Mouse (Mus musculus): ENCODE data around the gene Zfp628. TPM values are rescaled to one million over a fixed set of nuclear protein-coding genes. Genes with fewer than 3 reads are reported as not detected.

Zfp628 gene
- polyA plus RNA-seq, 1 experiment = 8.0 TPM

GRCm38 (mm10) chr7:4901171-4901570 lies 13.8 kb upstream of the Zfp628 start:
- Histone ChIP-seq H3K4me2 (ENCODE audit: low read depth) (no peak overlapping the region), H3K4me3 (no peak overlapping the region), H3K79me2 (ENCODE audit: control insufficient read depth, insufficient read depth) (no peaks in the 10 kb centered on the region), H3K36me3 (ENCODE audit: control insufficient read depth, insufficient read depth) (no peaks in the 10 kb centered on the region), H3ac (ENCODE audit: control insufficient read depth, insufficient read length) (no peak overlapping the region), H3K27me3 (ENCODE audit: control insufficient read depth, insufficient read depth, insufficient read length) (peaks cover 10% of the 10 kb centered on the region)
- no peak for TF ChIP-seq TCF3 (IDR thresholded peaks at IDR 0.05; ENCODE audit: insufficient read length, low read depth)
- no peak for TF ChIP-seq REST (IDR thresholded peaks at IDR 0.05; ENCODE audit: insufficient read depth, insufficient read length)
- TF ChIP-seq SRF (IDR thresholded peaks at IDR 0.05; ENCODE audit: control insufficient read depth, insufficient read length, low read depth) = no peak
- TF ChIP-seq MAX (IDR thresholded peaks at IDR 0.05; ENCODE audit: low read depth) = no peak
- TF ChIP-seq USF1 (IDR thresholded peaks at IDR 0.05; ENCODE audit: low read depth) = no peak
- no peak for TF ChIP-seq E2F4 (IDR thresholded peaks at IDR 0.05; ENCODE audit: insufficient read depth)
- TF ChIP-seq MYOD1 (IDR thresholded peaks at IDR 0.05; ENCODE audit: control insufficient read depth in 1 of 3, insufficient read length in 2 of 3, low read depth in 2 of 3) = no peak
- no peak for TF ChIP-seq POLR2A (IDR thresholded peaks at IDR 0.05; ENCODE audit: insufficient read length, low read depth)
- TF ChIP-seq POLR2AphosphoS2 (IDR thresholded peaks at IDR 0.05; ENCODE audit: insufficient read length, low read depth) = no peak
- TF ChIP-seq MYOG (IDR thresholded peaks at IDR 0.05; ENCODE audit: control insufficient read depth in 1 of 3, insufficient read depth in 1 of 3, insufficient read length in 2 of 3, low read depth in 2 of 3) = no peak
- no peak for TF ChIP-seq CEBPB (IDR thresholded peaks at IDR 0.05; ENCODE audit: insufficient read depth, poor library complexity, severe bottlenecking)
- no peak for TF ChIP-seq TCF12 (IDR thresholded peaks at IDR 0.05; ENCODE audit: insufficient read depth, poor library complexity, severe bottlenecking)

DNA sequence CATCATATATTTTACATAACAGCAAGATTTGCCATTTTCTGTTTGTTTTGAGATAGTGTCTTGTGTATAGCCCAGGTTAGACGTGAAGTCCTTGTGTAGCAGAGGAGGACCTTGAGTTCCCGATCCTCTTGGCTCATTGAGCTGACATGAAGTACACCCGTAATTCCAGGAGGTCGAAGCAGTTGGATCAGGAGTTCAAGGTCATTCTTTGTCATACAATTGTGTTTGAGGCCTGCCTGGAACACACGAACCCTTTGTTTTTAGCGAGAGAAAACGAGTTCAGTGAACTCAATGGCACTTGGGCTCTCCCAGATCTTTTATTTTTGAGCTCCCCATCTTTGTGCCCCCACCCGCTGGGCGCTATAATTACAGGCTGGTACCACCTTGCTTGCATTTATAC lies 12.6 kb upstream of the Zfp628 start:
- H3ac ChIP-seq (ENCODE audit: control insufficient read depth, insufficient read length) = no peak overlapping the region
- H3K27me3 ChIP-seq (ENCODE audit: control insufficient read depth, insufficient read depth, insufficient read length) = peaks cover 22% of the 10 kb centered on the region
- H3K4me2 ChIP-seq (ENCODE audit: low read depth) = no peak overlapping the region
- no peaks in the 10 kb centered on the region for H3K79me2 ChIP-seq (ENCODE audit: control insufficient read depth, insufficient read depth)
- no peaks in the 10 kb centered on the region for H3K36me3 ChIP-seq (ENCODE audit: control insufficient read depth, insufficient read depth)
- no peak overlapping the region for H3K4me3 ChIP-seq
- TF ChIP-seq USF1 (IDR thresholded peaks at IDR 0.05; ENCODE audit: low read depth) = no peak
- no peak for TF ChIP-seq SRF (IDR thresholded peaks at IDR 0.05; ENCODE audit: control insufficient read depth, insufficient read length, low read depth)
- TF ChIP-seq TCF12 (IDR thresholded peaks at IDR 0.05; ENCODE audit: insufficient read depth, poor library complexity, severe bottlenecking) = no peak
- TF ChIP-seq POLR2A (IDR thresholded peaks at IDR 0.05; ENCODE audit: insufficient read length, low read depth) = no peak
- no peak for TF ChIP-seq CEBPB (IDR thresholded peaks at IDR 0.05; ENCODE audit: insufficient read depth, poor library complexity, severe bottlenecking)
- TF ChIP-seq E2F4 (IDR thresholded peaks at IDR 0.05; ENCODE audit: insufficient read depth) = no peak
- TF ChIP-seq POLR2AphosphoS2 (IDR thresholded peaks at IDR 0.05; ENCODE audit: insufficient read length, low read depth) = no peak
- TF ChIP-seq REST (IDR thresholded peaks at IDR 0.05; ENCODE audit: insufficient read depth, insufficient read length) = no peak
- TF ChIP-seq TCF3 (IDR thresholded peaks at IDR 0.05; ENCODE audit: insufficient read length, low read depth) = no peak
- no peak for TF ChIP-seq MYOG (IDR thresholded peaks at IDR 0.05; ENCODE audit: control insufficient read depth in 1 of 3, insufficient read depth in 1 of 3, insufficient read length in 2 of 3, low read depth in 2 of 3)
- no peak for TF ChIP-seq MAX (IDR thresholded peaks at IDR 0.05; ENCODE audit: low read depth)

DNA sequence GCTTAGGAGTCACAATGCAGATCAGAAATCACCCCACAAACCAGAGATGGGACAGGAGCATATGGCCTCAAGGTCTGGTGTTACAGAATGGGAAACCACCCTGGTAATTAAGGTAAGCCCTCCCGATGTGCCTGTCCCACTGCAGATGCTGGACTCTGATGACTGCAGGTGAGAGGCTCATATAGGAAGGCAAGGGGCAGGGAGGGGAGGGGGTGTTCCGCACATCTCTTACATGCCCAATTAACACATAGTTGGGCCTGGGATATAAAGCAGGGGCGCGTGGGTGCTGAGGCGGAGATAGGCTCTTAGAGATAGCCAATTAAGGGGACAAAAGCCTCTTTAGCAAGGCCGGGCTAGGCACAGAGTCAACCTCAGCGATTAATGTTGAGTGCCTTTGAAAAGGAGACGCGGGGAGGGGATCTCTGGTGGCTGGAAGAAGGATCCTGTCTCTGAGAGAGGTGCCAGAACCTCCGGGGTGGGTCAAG lies 8.5 kb upstream of the Zfp628 start, which contains the start of gene Gm36210:
TSS of gene Gm36210 (minus strand) at position 51 of the 485 bp plus-strand sequence.
- Histone ChIP-seq H3K4me2 (ENCODE audit: low read depth) (no peak within 1 kb of the TSS), H3K4me3 (no peak within 1 kb of the TSS), H3K27me3 (ENCODE audit: control insufficient read depth, insufficient read depth, insufficient read length) (peaks cover 43% of the 10 kb centered on the region), H3K36me3 (ENCODE audit: control insufficient read depth, insufficient read depth) (no peaks in the 10 kb centered on the region), H3K79me2 (ENCODE audit: control insufficient read depth, insufficient read depth) (no peaks in the 10 kb centered on the region), H3ac (ENCODE audit: control insufficient read depth, insufficient read length) (no peak within 1 kb of the TSS)
- TF ChIP-seq USF1 (IDR thresholded peaks at IDR 0.05; ENCODE audit: low read depth) = no peak
- TF ChIP-seq MAX (IDR thresholded peaks at IDR 0.05; ENCODE audit: low read depth) = no peak
- TF ChIP-seq CEBPB (IDR thresholded peaks at IDR 0.05; ENCODE audit: insufficient read depth, poor library complexity, severe bottlenecking) = no peak
- TF ChIP-seq TCF12 (IDR thresholded peaks at IDR 0.05; ENCODE audit: insufficient read depth, poor library complexity, severe bottlenecking) = no peak
- TF ChIP-seq MYOD1 (IDR thresholded peaks at IDR 0.05; ENCODE audit: control insufficient read depth in 1 of 3, insufficient read length in 2 of 3, low read depth in 2 of 3) = no peak
- no peak for TF ChIP-seq POLR2AphosphoS2 (IDR thresholded peaks at IDR 0.05; ENCODE audit: insufficient read length, low read depth)

DNA sequence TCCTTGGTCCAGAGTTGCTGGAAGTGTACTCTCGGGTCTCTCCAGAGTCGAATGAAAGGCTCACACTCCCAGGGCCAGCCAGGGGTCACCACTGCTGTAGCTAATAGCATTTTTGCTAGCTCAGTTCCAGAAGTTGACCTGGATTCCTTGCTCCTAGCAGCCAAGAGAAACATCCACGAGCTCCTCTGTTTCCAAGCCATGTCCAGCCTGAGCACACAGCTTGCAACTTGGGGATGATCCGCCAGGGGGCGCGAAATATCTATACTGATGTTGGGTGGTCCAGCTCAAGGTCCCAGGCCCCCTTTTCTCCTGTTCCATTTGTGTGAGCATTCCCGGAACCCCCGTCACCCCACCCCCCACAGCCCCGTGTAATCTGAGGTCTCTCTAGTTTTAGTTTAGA lies 3.5 kb upstream of the Zfp628 start:
- no peak overlapping the region for H3K4me2 ChIP-seq (ENCODE audit: low read depth)
- TF ChIP-seq TCF3 (IDR thresholded peaks at IDR 0.05; ENCODE audit: insufficient read length, low read depth) (no peak), USF1 (IDR thresholded peaks at IDR 0.05; ENCODE audit: low read depth) (no peak), MYOD1 (IDR thresholded peaks at IDR 0.05; ENCODE audit: control insufficient read depth in 1 of 3, insufficient read length in 2 of 3, low read depth in 2 of 3) (no peak), SRF (IDR thresholded peaks at IDR 0.05; ENCODE audit: control insufficient read depth, insufficient read length, low read depth) (no peak), TCF12 (IDR thresholded peaks at IDR 0.05; ENCODE audit: insufficient read depth, poor library complexity, severe bottlenecking) (no peak), CEBPB (IDR thresholded peaks at IDR 0.05; ENCODE audit: insufficient read depth, poor library complexity, severe bottlenecking) (no peak)
- H3K27me3 ChIP-seq (ENCODE audit: control insufficient read depth, insufficient read depth, insufficient read length) = peaks cover 29% of the 10 kb centered on the region
- no peak overlapping the region for H3K4me3 ChIP-seq
- no peaks in the 10 kb centered on the region for H3K36me3 ChIP-seq (ENCODE audit: control insufficient read depth, insufficient read depth)
- no peak overlapping the region for H3ac ChIP-seq (ENCODE audit: control insufficient read depth, insufficient read length)
- H3K79me2 ChIP-seq (ENCODE audit: control insufficient read depth, insufficient read depth) = peaks cover 12% of the 10 kb centered on the region

- no peak overlapping the region for H3K4me2 ChIP-seq (ENCODE audit: low read depth)
- peaks cover 23% of the 10 kb centered on the region for H3K27me3 ChIP-seq (ENCODE audit: control insufficient read depth, insufficient read depth, insufficient read length)
- no peaks in the 10 kb centered on the region for H3K36me3 ChIP-seq (ENCODE audit: control insufficient read depth, insufficient read depth)
- H3K4me3 ChIP-seq = no peak overlapping the region
- TF ChIP-seq E2F4 (IDR thresholded peaks at IDR 0.05; ENCODE audit: insufficient read depth) = no peak
- TF ChIP-seq POLR2AphosphoS2 (IDR thresholded peaks at IDR 0.05; ENCODE audit: insufficient read length, low read depth) = no peak
- no peak for TF ChIP-seq REST (IDR thresholded peaks at IDR 0.05; ENCODE audit: insufficient read depth, insufficient read length)
- TF ChIP-seq MYOG (IDR thresholded peaks at IDR 0.05; ENCODE audit: control insufficient read depth in 1 of 3, insufficient read depth in 1 of 3, insufficient read length in 2 of 3, low read depth in 2 of 3) = no peak
- no peak for TF ChIP-seq TCF3 (IDR thresholded peaks at IDR 0.05; ENCODE audit: insufficient read length, low read depth)
- TF ChIP-seq USF1 (IDR thresholded peaks at IDR 0.05; ENCODE audit: low read depth) = no peak
- no peak for TF ChIP-seq POLR2A (IDR thresholded peaks at IDR 0.05; ENCODE audit: insufficient read length, low read depth)
- TF ChIP-seq TCF12 (IDR thresholded peaks at IDR 0.05; ENCODE audit: insufficient read depth, poor library complexity, severe bottlenecking) = no peak
- TF ChIP-seq MYOD1 (IDR thresholded peaks at IDR 0.05; ENCODE audit: control insufficient read depth in 1 of 3, insufficient read length in 2 of 3, low read depth in 2 of 3) = no peak
- no peak for TF ChIP-seq SRF (IDR thresholded peaks at IDR 0.05; ENCODE audit: control insufficient read depth, insufficient read length, low read depth)
- TF ChIP-seq CEBPB (IDR thresholded peaks at IDR 0.05; ENCODE audit: insufficient read depth, poor library complexity, severe bottlenecking) = no peak
- TF ChIP-seq MAX (IDR thresholded peaks at IDR 0.05; ENCODE audit: low read depth) = no peak
- H3K79me2 ChIP-seq (ENCODE audit: control insufficient read depth, insufficient read depth) = peaks cover 19% of the 10 kb centered on the region
- H3ac ChIP-seq (ENCODE audit: control insufficient read depth, insufficient read length) = no peak overlapping the region
These were observed 2.8 kb upstream of the Zfp628 start for GRCm38 (mm10) chr7:4912248-4912647.

Data from myocyte (in vitro differentiated cells).